Mouse (Mus musculus) forebrain, embryonic 11.5 days (tissue): ENCODE results near the gene Zfp770. TPM values are rescaled to one million over a fixed set of nuclear protein-coding genes. Genes with fewer than 3 reads are reported as not detected.

Experiments used
- ATAC-seq: fragments of 200-750 bp; cut with Nextera tagmentation; replicated peaks from 2 replicates; pipeline ENCODE4 v1.8.0; 2017; ENCODE audit warnings: moderate TSS enrichment; ENCODE audit not compliant: low FRiP score
- DNase-seq: peaks from one replicate; pipeline ENCODE4 v3.0.0-alpha.2; 2017; ENCODE audit warnings: low spot score
- H3K27ac ChIP-seq: fragments of 300-500 bp; sonication (generic); 2 replicates; pipeline ENCODE4 v1.5.1; 2014; ENCODE audit warnings: low read depth, low read length
- H3K27me3 ChIP-seq: fragments of 300-500 bp; sonication (generic); 2 replicates; pipeline ENCODE4 v1.6.1; 2014; ENCODE audit warnings: mild to moderate bottlenecking, low read length, mixed read lengths; ENCODE audit not compliant: control insufficient read depth, insufficient read depth
- H3K36me3 ChIP-seq: fragments of 300-500 bp; sonication (generic); 2 replicates; pipeline ENCODE4 v1.6.1; 2014; ENCODE audit warnings: mild to moderate bottlenecking, low read length, moderate library complexity, mixed read lengths; ENCODE audit not compliant: control insufficient read depth, insufficient read depth
- H3K4me1 ChIP-seq: fragments of 300-500 bp; sonication (generic); replicated peaks from 2 replicates; pipeline ENCODE4 v1.6.1; 2014; ENCODE audit warnings: low read length, mixed read lengths; ENCODE audit not compliant: control insufficient read depth, insufficient read depth
- H3K4me2 ChIP-seq: fragments of 300-500 bp; sonication (generic); 2 replicates; pipeline ENCODE4 v1.6.1; 2014; ENCODE audit warnings: low read depth, mild to moderate bottlenecking, low read length, moderate library complexity, mixed read lengths; ENCODE audit not compliant: severe bottlenecking
- H3K4me3 ChIP-seq: fragments of 300-500 bp; sonication (generic); 2 replicates; pipeline ENCODE4 v1.5.1; 2014; ENCODE audit warnings: low read depth, low read length
- H3K9ac ChIP-seq: fragments of 300-500 bp; sonication (generic); 2 replicates; pipeline ENCODE4 v1.6.1; 2014; ENCODE audit warnings: low read length
- H3K9me3 ChIP-seq: fragments of 300-500 bp; sonication (generic); 2 replicates; pipeline ENCODE4 v1.6.1; 2016; ENCODE audit warnings: low read length, mixed read lengths; ENCODE audit not compliant: control insufficient read depth
- WGBS: fragments of 180-500 bp; shearing (Covaris S2); extraction: QIAGEN DNeasy Blood & Tissue Kit; methylation state at CpG from one replicate; pipeline ENCODE4 v1.1.7; 2014; 5-methylcytosine and 5-hydroxymethylcytosine counted together
- polyA plus RNA-seq: library from polyadenylated mRNA; unstranded; fragments of >200 nt; fragmentation: Nextera tagmentation; extraction: Ambion mirVana; gene quantifications from 2 replicates; pipeline ENCODE4 v1.2.1, GENCODE M21; 2014

Gene Zfp770
- 4.2 and 4.6 TPM in 2 replicates for polyA plus RNA-seq

DNA sequence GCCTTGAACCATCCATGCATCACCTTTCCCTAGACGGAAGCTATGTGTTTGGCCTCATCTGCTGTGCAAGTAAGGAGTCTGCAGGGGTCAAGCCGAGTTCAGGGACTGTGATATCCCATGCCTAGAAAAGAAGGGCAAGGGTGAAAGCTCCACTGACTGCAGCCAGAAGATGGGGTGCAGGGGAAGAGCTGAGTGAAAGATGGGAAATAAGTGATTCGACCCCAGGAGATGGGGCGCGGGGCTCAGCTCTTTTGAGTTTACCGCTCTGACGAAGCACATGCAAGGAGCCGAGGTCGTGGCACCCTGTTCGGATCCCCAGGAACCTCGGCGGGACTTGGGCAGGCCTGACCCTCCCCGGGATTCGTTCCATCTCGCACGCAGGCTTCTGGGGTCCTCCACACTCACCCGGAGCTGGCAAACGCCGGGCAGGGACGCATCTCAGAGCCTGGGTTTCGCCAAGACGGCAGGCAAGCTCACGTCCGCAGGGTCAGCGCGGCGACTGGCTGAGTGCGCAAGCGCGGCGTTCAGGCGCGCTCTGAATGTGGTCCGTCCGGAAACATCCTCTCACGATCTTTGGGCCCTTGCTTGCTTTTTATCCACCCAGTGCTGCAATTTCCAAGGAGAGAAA lies at the start of gene Zfp770:
Gene Zfp770, minus strand, starts transcription at position 538 of the 628 bp plus-strand sequence.
- Histone ChIP-seq H3K4me2 (peak within 1 kb of the TSS; percentile 68), H3K9ac (peak within 1 kb of the TSS; percentile 87), H3K4me3 (peak within 1 kb of the TSS; percentile 75), H3K9me3 (no peaks in the 10 kb centered on the region), H3K27me3 (no peaks in the 10 kb centered on the region), H3K27ac (0 out of 2 replicates have a peak within 1 kb of the TSS, but pooled peaks have one; percentile 46), H3K4me1 (no peaks in the 10 kb centered on the region), H3K36me3 (no peaks in the 10 kb centered on the region)
- DNase-seq (peak; percentile 89), ATAC-seq (peak; percentile 94)
- WGBS, result under 1% methylated on average over 35 of the region's 36 CpGs

DNA sequence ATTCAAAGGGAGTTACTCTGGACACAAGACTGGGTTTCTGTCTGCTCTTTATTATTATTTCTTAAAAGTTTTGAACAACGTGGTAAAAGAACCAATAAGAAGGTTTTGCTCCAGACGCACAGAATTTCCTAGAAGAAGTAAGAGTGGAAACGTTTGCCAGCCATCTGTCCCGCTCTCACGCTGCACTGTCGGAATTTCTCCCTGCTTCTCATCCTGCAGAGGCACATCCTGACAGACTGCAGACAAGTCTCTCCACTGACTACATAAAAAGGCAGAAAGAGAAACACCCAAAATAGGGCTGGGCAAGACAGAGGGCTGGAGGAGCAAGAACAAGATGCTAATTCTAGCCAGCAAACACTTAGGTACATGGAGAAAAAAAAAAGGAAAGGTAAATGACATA lies 48.2 kb upstream of the Zfp770 start:
- 82% methylated on average over 6 of the region's 6 CpGs for WGBS
- DNase-seq (no peak), ATAC-seq (no peak)
- H3K4me3 ChIP-seq, result no peak overlapping the region
- no peak overlapping the region for H3K4me2 ChIP-seq
- H3K4me1 ChIP-seq, result no peaks in the 10 kb centered on the region
- no peak overlapping the region for H3K9ac ChIP-seq
- H3K9me3 ChIP-seq, result no peaks in the 10 kb centered on the region
- no peak overlapping the region for H3K27ac ChIP-seq
- no peaks in the 10 kb centered on the region for H3K36me3 ChIP-seq
- H3K27me3 ChIP-seq, result no peaks in the 10 kb centered on the region

DNA sequence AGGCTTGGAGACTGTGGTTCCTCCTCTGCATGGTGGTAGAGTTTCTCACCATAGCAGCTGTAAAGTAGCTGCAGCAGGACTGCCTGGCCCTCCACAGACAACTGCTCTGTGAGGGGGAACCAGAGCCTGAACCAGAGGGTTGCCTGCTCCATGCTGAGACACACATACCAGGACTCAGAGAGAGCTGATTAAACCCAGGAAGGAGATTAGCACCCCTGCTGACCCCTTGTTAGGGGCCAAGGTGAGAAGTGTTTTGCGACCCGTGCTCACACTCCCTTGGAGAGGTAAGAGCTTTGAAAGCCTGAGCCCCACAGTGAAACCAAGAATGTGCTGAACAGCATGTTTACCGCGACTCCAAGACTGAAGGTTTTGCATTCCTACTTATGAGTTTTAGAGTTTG lies 36.4 kb upstream of the Zfp770 start:
- WGBS, result 9% methylated on average over 4 of the region's 4 CpGs
- H3K9me3 ChIP-seq, result no peaks in the 10 kb centered on the region
- H3K4me3 ChIP-seq, result no peak overlapping the region
- no peak for DNase-seq
- H3K27me3 ChIP-seq, result no peaks in the 10 kb centered on the region
- no peaks in the 10 kb centered on the region for H3K36me3 ChIP-seq
- H3K4me2 ChIP-seq, result no peak overlapping the region
- ATAC-seq, result no peak
- no peaks in the 10 kb centered on the region for H3K4me1 ChIP-seq
- no peak overlapping the region for H3K27ac ChIP-seq
- no peak overlapping the region for H3K9ac ChIP-seq

DNA sequence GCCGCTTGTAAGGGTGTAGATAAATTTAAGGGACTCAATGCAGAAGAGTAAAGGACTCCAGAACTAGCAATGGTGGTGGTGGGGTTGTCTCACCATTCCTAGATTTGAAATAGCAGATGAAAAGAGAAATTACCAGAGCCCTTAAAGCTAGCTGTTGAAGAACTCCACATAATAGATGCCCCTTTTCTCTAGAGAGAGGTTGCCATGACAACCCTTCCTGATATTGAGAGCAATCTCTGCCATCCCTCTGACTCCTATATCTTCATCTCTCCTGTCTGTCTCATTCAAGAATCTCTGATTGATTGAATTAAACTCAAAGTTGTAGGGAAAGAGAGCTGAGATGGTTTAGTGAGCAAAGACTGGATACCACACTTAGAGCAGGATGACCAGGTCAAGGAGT lies 35.3 kb upstream of the Zfp770 start:
- Histone ChIP-seq H3K4me2 (no peak overlapping the region), H3K27ac (no peak overlapping the region), H3K4me1 (no peaks in the 10 kb centered on the region), H3K9me3 (no peaks in the 10 kb centered on the region), H3K36me3 (no peaks in the 10 kb centered on the region), H3K9ac (no peak overlapping the region), H3K4me3 (no peak overlapping the region), H3K27me3 (no peaks in the 10 kb centered on the region)
- ATAC-seq (no peak), DNase-seq (no peak)
- 89% methylated on average over 1 of the region's 1 CpGs for WGBS

DNA sequence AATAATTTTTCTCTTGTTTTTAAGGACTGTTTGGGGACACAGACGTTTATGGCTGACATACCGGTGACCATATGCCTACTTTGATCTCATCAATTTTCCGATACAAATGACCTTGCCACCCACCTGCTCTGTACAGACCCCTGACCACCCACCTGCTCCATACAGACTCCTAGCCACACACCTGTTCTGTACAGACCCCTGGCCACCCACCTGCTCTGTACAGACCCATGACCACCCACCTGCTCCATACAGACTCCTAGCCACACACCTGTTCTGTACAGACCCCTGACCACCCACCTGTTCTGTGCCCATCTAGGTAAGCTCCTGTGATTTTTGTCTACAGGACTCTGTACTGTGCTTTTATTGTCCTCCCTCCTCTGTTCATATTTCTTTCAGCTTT lies 34.3 kb upstream of the Zfp770 start:
- DNase-seq (no peak), ATAC-seq (no peak)
- Histone ChIP-seq H3K36me3 (no peaks in the 10 kb centered on the region), H3K27me3 (no peaks in the 10 kb centered on the region), H3K4me3 (no peak overlapping the region), H3K27ac (no peak overlapping the region), H3K4me1 (no peaks in the 10 kb centered on the region), H3K9ac (no peak overlapping the region), H3K9me3 (no peaks in the 10 kb centered on the region), H3K4me2 (no peak overlapping the region)
- 89% methylated on average over 3 of the region's 3 CpGs for WGBS

DNA sequence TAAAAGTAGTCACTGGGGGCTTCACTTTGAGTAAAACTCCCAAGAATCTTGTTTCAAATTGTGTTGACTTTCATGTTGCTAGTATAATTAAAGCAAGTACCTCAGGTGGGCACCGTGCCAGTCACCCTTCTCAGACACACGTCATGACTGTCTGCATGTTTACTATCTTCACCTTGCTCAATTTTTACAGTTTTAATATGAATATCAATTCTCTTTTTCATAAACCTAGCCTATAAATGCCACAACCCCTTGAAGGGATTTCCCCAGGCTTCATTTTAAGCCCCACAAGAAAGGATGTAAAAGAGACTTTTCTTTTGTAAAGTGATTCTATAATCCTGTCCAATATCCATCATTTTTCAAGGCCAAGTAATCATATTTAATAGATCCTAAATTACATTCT lies 30.0 kb upstream of the Zfp770 start:
- H3K27ac ChIP-seq, result no peak overlapping the region
- H3K4me3 ChIP-seq, result no peak overlapping the region
- no peak for ATAC-seq
- no peaks in the 10 kb centered on the region for H3K9me3 ChIP-seq
- no peaks in the 10 kb centered on the region for H3K27me3 ChIP-seq
- no peak overlapping the region for H3K9ac ChIP-seq
- H3K4me2 ChIP-seq, result no peak overlapping the region
- no peak for DNase-seq
- WGBS, result 88% methylated on average over 2 of the region's 2 CpGs
- no peaks in the 10 kb centered on the region for H3K36me3 ChIP-seq
- no peaks in the 10 kb centered on the region for H3K4me1 ChIP-seq

DNA sequence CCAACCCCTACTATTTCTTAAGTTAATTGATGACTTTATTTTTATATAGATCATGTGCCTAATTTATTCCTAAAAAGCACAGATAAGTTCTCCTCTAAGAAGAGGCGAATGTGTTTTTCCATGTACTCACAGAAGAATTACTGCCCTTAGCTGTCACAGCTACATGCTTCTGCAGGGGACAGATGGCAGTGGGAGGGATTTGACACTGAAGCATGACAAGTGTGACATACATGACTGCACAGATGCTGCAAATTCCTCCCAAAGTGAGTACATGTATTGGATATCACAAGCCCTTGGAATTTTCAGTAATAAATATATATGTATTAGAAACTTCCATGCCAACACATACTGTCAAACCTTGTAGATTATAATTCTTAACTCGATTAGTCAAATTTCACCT lies 27.4 kb upstream of the Zfp770 start:
- H3K4me1 ChIP-seq, result no peaks in the 10 kb centered on the region
- no peak for DNase-seq
- no peaks in the 10 kb centered on the region for H3K36me3 ChIP-seq
- no peaks in the 10 kb centered on the region for H3K27me3 ChIP-seq
- WGBS, result 88% methylated on average over 2 of the region's 2 CpGs
- H3K9me3 ChIP-seq, result no peaks in the 10 kb centered on the region
- no peak overlapping the region for H3K4me2 ChIP-seq
- H3K4me3 ChIP-seq, result no peak overlapping the region
- no peak overlapping the region for H3K9ac ChIP-seq
- H3K27ac ChIP-seq, result no peak overlapping the region
- ATAC-seq, result no peak

DNA sequence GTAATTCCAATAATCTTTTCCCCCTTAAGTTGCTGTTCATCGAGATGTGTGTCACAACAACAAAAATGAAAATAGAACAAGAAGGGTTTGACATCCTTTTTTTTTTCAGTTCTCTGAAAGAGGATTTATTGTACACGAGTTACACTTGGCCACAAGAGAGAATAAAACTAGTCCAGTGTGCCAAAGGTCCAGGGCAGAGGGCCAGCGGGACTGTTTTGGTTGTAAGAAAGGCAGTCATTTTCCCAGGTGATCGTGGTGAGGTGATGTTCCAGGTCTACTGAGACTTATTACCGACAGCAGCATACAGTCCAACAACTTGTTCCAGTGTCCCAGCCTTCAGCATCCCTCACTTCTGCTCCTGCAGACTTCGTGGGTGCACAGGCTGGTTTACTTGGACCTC lies 3.8 kb upstream of the Zfp770 start:
- DNase-seq (no peak), ATAC-seq (no peak)
- H3K4me3 ChIP-seq, result no peak overlapping the region
- no peak overlapping the region for H3K9ac ChIP-seq
- H3K27me3 ChIP-seq, result no peaks in the 10 kb centered on the region
- no peaks in the 10 kb centered on the region for H3K4me1 ChIP-seq
- 66% methylated on average over 6 of the region's 6 CpGs for WGBS
- H3K36me3 ChIP-seq, result no peaks in the 10 kb centered on the region
- H3K9me3 ChIP-seq, result no peaks in the 10 kb centered on the region
- no peak overlapping the region for H3K27ac ChIP-seq
- H3K4me2 ChIP-seq, result no peak overlapping the region

DNA sequence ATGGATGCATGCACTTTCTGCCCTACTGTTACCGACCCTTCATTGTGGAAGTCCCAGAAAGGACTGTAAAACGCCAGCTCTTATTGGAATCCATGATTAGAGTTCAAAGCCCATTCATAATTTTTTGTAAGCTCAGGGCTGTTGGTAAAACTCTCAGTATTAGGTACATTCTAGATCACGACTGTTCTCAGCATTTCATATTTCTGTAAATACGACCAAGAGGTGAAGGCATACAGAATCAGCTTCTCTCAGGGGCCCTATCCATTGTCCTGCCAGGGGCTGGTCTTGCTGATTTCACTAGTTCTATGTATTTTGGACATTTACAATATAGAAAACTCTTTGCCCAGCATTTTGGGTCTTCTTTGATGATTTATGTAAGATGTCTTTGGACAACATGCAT lies 305 bp upstream of the Zfp770 start:
- no peak for DNase-seq
- WGBS, result 36% methylated on average over 4 of the region's 4 CpGs
- ATAC-seq, result no peak; the same call in 1 of the 2 replicates
- Histone ChIP-seq H3K9me3 (no peaks in the 10 kb centered on the region), H3K9ac (peak overlapping the region; percentile 87), H3K27me3 (no peaks in the 10 kb centered on the region), H3K4me3 (peak overlapping the region; percentile 75), H3K4me2 (peak overlapping the region; percentile 68), H3K27ac (no peak overlapping the region), H3K4me1 (no peaks in the 10 kb centered on the region), H3K36me3 (no peaks in the 10 kb centered on the region)
